Mouse (Mus musculus): ENCODE results near the gene Slc30a3.

- TF ChIP-seq TAL1 (IDR thresholded peaks at IDR 0.05; ENCODE audit: low read length) (no peak), GATA1 (IDR thresholded peaks at IDR 0.05; ENCODE audit: low read length) (no peak)
These were observed 45.6 kb upstream of the Slc30a3 start for GRCm38 (mm10) chr5:31153516-31154151.

Measured in erythroblast, embryonic 14.5 days (primary cell).